Mouse (Mus musculus): ENCODE data around the gene Gm20388.

DNA sequence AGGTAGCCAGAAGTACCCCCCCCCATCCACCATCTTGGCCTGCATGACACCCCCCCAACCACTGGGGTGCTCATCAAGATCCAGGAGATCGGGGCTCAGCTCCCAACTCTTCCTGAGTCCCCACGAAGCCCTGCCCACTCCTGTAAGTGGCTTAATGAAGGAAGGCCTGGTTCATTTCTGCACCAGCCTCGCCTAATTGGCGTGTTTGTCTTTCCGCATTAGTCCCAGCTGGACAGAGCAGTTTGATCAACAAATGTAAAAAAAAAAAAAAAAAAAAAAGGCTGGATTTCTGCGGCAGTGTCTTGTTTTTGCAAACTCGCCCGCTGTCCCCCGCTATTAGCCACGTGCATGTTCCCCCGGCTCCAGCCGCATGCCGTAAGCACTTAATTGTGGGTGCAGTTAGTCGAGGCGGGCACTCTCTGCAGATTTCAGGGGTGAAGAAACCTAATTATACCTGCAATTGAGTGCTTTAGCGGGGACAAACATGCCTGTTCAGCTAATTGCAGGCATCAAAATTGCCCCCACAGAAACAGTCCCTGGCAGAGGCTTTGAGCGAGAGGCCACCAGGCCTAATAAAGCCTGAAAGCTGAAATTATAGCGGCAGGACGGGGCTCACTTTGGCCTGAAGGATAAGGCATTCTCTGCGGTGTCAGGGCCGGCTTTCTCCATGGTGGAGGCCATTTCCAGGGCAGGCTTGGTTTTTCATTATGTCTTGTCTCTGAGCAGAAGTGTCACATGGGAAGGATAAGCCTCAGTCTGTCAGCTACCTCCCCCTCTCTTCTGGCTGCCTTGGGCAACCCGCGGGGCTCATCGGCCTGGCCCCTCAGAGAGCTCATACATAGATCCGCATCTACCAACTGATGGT lies 566.3 kb downstream of the Gm20388 start:
- TF ChIP-seq POLR2A (IDR thresholded peaks at IDR 0.05; ENCODE audit: extremely low read depth, insufficient read depth, low read length) (no peak), CTCF (IDR thresholded peaks at IDR 0.05; ENCODE audit: extremely low read depth, insufficient read depth, low read length) (no peak)

Measured in cortical plate, adult 2 months (tissue).